Mouse (Mus musculus) ES-Bruce4 (cell line): Measurements from ENCODE around the gene Camta1. TPM values are rescaled to one million over a fixed set of nuclear protein-coding genes. Genes with fewer than 3 reads are reported as not detected.

Experiments used
- H3K27ac ChIP-seq: 2 replicates; pipeline ENCODE4 v1.5.1; 2012; ENCODE audit warnings: low read length, inconsistent platforms; ENCODE audit not compliant: insufficient read depth
- H3K27me3 ChIP-seq: 2 replicates; pipeline ENCODE4 v1.6.1; 2012; ENCODE audit warnings: mild to moderate bottlenecking, low read length, inconsistent platforms; ENCODE audit not compliant: control insufficient read depth, poor library complexity, insufficient read depth, severe bottlenecking
- H3K36me3 ChIP-seq: 2 replicates; pipeline ENCODE4 v1.6.1; 2012; ENCODE audit warnings: inconsistent platforms, mild to moderate bottlenecking, low read length, moderate library complexity; ENCODE audit not compliant: control insufficient read depth, poor library complexity, insufficient read depth, severe bottlenecking
- H3K4me1 ChIP-seq: one replicate; pipeline ENCODE4 v1.8.1; 2011; ENCODE audit warnings: low read length; ENCODE audit not compliant: control insufficient read depth, insufficient read depth
- H3K4me3 ChIP-seq: 2 replicates; pipeline ENCODE4 v1.5.1; 2011; ENCODE audit warnings: low read depth, mild to moderate bottlenecking, low read length
- H3K9ac ChIP-seq: 2 replicates; pipeline ENCODE4 v1.6.1; 2012; ENCODE audit warnings: low read depth, mild to moderate bottlenecking, inconsistent platforms; ENCODE audit not compliant: poor library complexity, severe bottlenecking
- H3K9me3 ChIP-seq: replicated peaks from 2 replicates; pipeline ENCODE4 v1.6.1; 2012; ENCODE audit warnings: mild to moderate bottlenecking, low read length, inconsistent platforms; ENCODE audit not compliant: control insufficient read depth, poor library complexity, insufficient read depth, severe bottlenecking
- CTCF ChIP-seq: IDR thresholded peaks from one replicate; pipeline ENCODE4 v1.8.1; 2011; ENCODE audit warnings: low read depth, low read length
- EP300 ChIP-seq: IDR thresholded peaks from 2 replicates; pipeline ENCODE4 v1.6.1; 2011; ENCODE audit warnings: low read depth, low read length; ENCODE audit not compliant: insufficient read depth
- POLR2A ChIP-seq: IDR thresholded peaks from one replicate; pipeline ENCODE4 v1.8.1; 2011; ENCODE audit warnings: low read length; ENCODE audit not compliant: insufficient read depth
- polyA plus RNA-seq: library from polyadenylated mRNA; stranded (reverse); fragments of >200 nt; gene quantifications from 2 replicates; pipeline ENCODE4 v1.2.4, GENCODE M21; 2011; ENCODE audit warnings: low read depth; ENCODE audit not compliant: missing spikeins, insufficient read depth, insufficient read length

Gene Camta1
- polyA plus RNA-seq, 1 experiment, result 85.3 TPM

DNA sequence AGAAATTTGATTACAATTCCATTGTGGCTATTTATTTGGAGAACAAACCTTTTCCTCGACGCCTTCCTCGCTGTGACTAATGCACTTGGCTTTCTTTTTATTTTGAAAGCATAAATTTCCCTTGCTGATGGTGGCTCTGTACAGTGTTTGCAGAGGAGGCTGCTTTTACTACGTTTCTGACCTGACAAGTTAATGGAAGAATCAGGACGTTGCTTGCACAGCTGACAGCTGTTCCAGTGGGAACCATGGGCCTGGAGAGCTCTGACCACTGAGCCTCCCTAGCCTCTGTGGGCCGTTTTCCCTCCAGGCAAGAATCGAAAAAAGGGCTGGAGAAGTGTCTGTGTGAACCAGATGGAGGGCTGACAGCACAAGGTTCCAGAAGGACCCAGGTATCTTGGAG, 342.7 kb downstream of the Camta1 start:
- Histone ChIP-seq H3K4me1 (no peaks in the 10 kb centered on the region), H3K4me3 (no peak overlapping the region), H3K27ac (no peak overlapping the region), H3K27me3 (no peaks in the 10 kb centered on the region), H3K9me3 (no peaks in the 10 kb centered on the region), H3K36me3 (no peaks in the 10 kb centered on the region), H3K9ac (no peak overlapping the region)
- TF ChIP-seq CTCF, result no peak
- no peak for TF ChIP-seq EP300
- no peak for TF ChIP-seq POLR2A

DNA sequence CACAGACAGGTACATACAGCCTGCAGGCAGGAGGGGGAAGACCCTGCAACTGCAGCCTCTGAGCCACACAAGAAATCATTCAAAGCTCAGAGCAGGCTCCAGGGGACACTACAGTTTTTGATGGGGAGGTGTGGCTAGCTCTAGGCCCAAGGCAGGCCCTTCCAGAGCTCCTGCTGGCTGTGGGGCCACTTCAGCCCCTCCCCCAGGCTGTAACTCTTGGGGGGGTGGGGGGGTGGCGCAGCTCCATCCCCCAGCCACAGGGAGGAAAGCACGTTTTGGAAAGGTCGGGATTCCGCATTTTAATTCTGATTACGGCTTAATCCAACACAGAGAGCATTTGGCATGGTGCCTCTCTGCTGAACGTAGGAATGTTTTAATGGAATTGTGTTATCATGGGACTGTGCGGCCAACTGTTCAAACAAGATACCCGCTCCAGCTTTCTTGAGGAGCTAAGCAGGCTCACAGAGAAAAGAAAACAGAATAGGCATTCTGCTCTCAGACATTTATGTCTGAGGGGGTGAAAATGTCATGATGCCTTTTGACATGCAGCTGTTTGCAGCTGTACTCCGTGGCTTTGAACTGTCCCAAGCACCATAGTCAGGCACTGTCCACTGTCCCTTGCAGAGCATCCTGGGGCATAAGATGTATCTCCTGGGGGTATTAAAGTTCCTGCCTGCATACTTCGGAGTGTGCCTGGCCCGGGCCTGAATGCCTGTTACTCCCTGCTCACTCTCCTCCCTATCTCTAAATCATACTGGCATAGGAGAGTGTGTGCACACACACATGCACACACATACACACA, 344.5 kb downstream of the Camta1 start:
- no peaks in the 10 kb centered on the region for H3K4me1 ChIP-seq
- H3K9ac ChIP-seq, result no peak overlapping the region
- no peaks in the 10 kb centered on the region for H3K9me3 ChIP-seq
- no peak overlapping the region for H3K4me3 ChIP-seq
- TF ChIP-seq POLR2A, result no peak
- TF ChIP-seq EP300, result no peak
- TF ChIP-seq CTCF, result no peak
- H3K27ac ChIP-seq, result no peak overlapping the region
- H3K36me3 ChIP-seq, result no peaks in the 10 kb centered on the region
- no peaks in the 10 kb centered on the region for H3K27me3 ChIP-seq

DNA sequence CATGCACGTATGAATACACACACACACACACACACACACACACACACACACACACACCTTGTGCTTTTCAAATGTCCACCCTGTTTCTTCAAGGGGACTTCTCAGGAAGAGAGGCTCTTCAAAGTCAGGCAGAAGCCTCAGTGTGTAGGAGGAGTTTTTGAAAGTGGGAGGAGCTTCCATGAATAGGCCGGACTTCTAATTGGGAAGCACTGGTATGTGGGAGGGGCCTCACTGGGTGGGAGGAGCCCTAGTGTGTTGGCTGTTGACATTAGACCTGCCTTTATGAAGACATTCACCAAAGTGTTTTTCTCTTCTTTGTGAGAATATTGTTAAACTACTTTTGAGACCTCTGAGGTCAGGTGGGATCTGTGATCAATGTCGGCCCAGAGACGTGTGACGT, 346.4 kb downstream of the Camta1 start:
- Histone ChIP-seq H3K9ac (no peak overlapping the region), H3K4me3 (no peak overlapping the region), H3K27ac (no peak overlapping the region), H3K27me3 (no peaks in the 10 kb centered on the region), H3K4me1 (no peaks in the 10 kb centered on the region), H3K36me3 (no peaks in the 10 kb centered on the region), H3K9me3 (no peaks in the 10 kb centered on the region)
- TF ChIP-seq CTCF, result no peak
- TF ChIP-seq POLR2A, result no peak
- TF ChIP-seq EP300, result no peak

DNA sequence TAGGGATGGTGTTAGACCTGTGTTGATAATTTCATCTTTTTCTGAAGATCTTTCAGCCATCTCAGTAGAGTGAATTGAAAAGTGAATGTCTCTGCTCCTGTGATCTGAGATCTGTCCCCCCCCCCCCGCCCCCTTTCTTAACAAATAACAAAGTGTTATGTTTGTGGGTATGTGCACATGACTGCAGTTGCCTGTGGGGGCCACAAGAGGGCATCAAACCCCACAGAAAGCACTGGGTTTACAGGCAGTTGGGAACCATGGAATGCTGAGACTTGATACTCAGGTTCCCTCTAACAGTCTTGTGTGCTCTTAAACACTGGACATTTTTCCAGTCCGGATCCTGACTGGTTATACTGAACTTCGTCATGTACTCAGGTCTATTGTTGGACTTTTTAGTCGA, 350.6 kb downstream of the Camta1 start:
- Histone ChIP-seq H3K4me3 (no peak overlapping the region), H3K9me3 (no peaks in the 10 kb centered on the region), H3K27me3 (no peaks in the 10 kb centered on the region), H3K27ac (no peak overlapping the region), H3K36me3 (no peaks in the 10 kb centered on the region), H3K4me1 (no peaks in the 10 kb centered on the region), H3K9ac (no peak overlapping the region)
- TF ChIP-seq EP300, result no peak
- TF ChIP-seq POLR2A, result no peak
- TF ChIP-seq CTCF, result peak; percentile 60

DNA sequence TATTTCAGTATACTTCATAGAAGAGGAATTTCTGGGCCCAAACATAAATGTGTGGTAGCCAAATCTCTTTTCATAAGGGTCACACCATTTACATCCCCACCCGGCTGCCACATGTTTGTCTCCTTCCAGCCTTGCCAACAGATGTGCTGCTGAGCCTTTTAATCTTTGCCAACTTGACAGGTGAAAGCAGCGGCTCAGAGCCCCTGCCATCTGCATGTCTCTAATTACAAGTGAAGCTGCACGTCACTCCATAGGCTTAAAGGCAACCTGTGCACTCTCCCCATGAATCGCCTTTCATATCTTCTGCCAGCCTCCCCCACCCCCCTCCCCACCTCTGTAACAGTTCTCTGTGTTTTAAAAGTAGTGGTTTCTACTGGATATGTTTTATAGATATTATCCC, 351.3 kb downstream of the Camta1 start:
- H3K27me3 ChIP-seq, result no peaks in the 10 kb centered on the region
- no peak overlapping the region for H3K9ac ChIP-seq
- no peak overlapping the region for H3K4me3 ChIP-seq
- no peaks in the 10 kb centered on the region for H3K9me3 ChIP-seq
- H3K4me1 ChIP-seq, result no peaks in the 10 kb centered on the region
- no peak for TF ChIP-seq EP300
- TF ChIP-seq CTCF, result no peak
- TF ChIP-seq POLR2A, result no peak
- H3K27ac ChIP-seq, result no peak overlapping the region
- H3K36me3 ChIP-seq, result no peaks in the 10 kb centered on the region

DNA sequence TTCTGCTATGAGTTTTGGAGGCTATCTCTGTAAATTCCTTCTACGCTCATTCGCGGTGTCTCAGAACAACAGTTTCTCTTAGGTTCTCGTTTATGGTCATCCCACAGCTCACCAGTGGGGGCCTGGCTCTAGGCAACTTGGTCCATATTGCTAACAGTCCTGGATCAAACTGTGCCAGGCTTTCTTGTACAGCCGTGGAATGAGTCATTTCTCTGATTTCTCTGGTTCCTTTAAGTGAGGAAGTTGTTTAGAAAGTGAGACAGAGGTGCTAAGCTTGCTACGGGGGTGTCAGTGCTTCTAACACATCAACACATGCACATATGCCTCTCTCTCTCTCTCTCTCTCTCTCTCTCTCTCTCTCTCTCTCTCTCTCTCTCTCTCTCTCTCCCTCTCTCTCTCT, 355.0 kb downstream of the Camta1 start:
- Histone ChIP-seq H3K27ac (no peak overlapping the region), H3K4me3 (no peak overlapping the region), H3K36me3 (no peaks in the 10 kb centered on the region), H3K4me1 (no peaks in the 10 kb centered on the region), H3K9me3 (no peaks in the 10 kb centered on the region), H3K27me3 (no peaks in the 10 kb centered on the region), H3K9ac (no peak overlapping the region)
- no peak for TF ChIP-seq POLR2A
- no peak for TF ChIP-seq CTCF
- TF ChIP-seq EP300, result no peak
